In the genomic region with DNA sequence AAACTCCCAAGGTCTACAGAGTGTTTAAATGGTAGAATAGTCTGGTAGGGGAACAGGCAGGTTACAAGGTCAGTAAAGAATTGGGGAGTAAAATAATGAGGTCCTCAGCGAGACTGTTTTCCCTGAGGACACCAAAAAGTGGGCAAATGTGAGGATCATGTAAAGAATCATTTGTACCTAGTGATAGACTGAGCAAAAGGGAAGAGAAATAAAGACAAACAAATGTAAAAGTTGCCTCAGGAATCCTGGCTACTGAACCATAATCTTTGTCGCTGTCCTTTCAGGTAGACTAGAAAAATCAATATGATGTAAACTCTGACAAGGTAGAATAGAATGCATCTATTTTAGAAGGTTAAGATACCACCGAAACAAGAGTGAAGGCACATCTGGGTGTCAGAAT, we compare ENCODE assay signal across 15 mouse cellular contexts. TPM values are rescaled to one million over a fixed set of nuclear protein-coding genes. Genes with fewer than 3 reads are reported as not detected.
"Had no signal": no experiment of that assay in that cellular context is flagged by ENCODE, and none has a peak within 500 bp of the region (broad histone marks: within the 10 kb centered on the region; RNA-seq: fewer than 3 reads in every experiment).

No protein-coding gene starts in this region.

- DNase-seq: left cerebral cortex, postnatal 4 days; liver; liver, embryonic 13.5 days; liver, postnatal 0 days; lung, adult 18-20 months; lung, adult 2 months; lung, embryonic 14.5 days; lung, postnatal 14 days; lung, postnatal 36 days; lung, postnatal 4 days; midbrain, embryonic 14.5 days had no signal

RNA-seq across cellular contexts. Expression of a gene that starts 36.0 kb away (rescaled TPM):
- total RNA-seq: megakaryocyte progenitor cell, adult 5-6 weeks; megakaryocyte, adult 5-6 weeks; megakaryocyte-erythroid progenitor cell, adult 5-6 weeks; monocyte, adult 5-6 weeks had no signal
